Mouse (Mus musculus) liver, postnatal 0 days (tissue): ENCODE measurements at regions not wholly inside any gene's neighbourhood (a gene's known extent, or its start where the extent isn't known, plus 50 kb on each side); places are given as distances from the start of the nearest gene placed in this dataset.

ENCODE experiments used
- CTCF ChIP-seq: sonication (generic); IDR thresholded peaks from 2 replicates; pipeline ENCODE4 v1.5.1; 2016; ENCODE audit warnings: antibody characterized with exemption, low read depth
- EP300 ChIP-seq: IDR thresholded peaks from 2 replicates; pipeline ENCODE4 v1.6.1; 2016; ENCODE audit warnings: antibody characterized with exemption, low read depth, mild to moderate bottlenecking

DNA sequence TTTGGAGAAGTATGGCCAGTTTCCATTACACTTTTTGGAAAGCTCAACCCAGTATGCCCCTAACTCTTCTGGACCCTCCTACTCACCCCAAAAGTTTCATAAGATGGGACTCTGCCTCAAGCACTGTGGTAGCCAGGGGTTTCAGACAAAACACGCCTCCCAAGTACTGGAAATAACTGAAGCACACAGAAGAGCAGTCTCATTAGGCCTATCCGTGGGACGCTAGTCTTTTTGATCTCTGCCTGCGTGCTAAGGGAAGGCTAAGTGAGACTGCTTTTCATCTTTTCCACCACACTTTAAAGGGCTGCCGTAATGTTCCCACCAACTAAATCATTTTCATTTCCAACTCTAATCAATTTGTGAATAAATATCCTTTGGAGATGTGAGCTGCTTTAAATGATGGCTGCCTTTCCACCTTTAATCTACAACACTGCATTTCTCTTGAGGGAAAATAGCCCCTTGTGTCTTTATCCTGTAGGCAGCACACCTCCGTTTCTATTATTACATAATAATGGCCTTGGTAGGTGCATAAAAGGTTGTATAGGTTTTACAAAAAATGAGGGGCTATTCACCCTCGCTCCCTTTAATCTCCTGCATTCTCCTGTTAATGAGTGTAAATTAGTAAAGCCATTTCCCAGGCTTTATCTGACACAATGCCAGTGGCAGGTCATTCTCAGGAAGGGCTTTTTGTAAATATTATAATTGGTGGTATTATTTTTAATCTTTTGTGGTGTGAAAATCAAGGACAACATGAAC, 65.5 kb upstream of the Cldn18 start:
- no peak for TF ChIP-seq EP300
- no peak for TF ChIP-seq CTCF
